Mouse (Mus musculus): Measurements from ENCODE around the gene LTO1. TPM values are rescaled to one million over a fixed set of nuclear protein-coding genes. Genes with fewer than 3 reads are reported as not detected.

Gene LTO1
- polyA plus RNA-seq, 1 experiment = 21.2 TPM

GRCm38 (mm10) chr7:144937490-144937889 is 22.6 kb downstream of the LTO1 start:
- H3K4me1 ChIP-seq (ENCODE audit: control insufficient read depth, insufficient read depth, low read length) = no peaks in the 10 kb centered on the region; the same call in 1 of the 2 replicates

GRCm38 (mm10) chr7:144937899-144938517 is 23.1 kb downstream of the LTO1 start:
- Histone ChIP-seq H3K4me3 (ENCODE audit: insufficient read depth, low read length) (peak overlapping the region; percentile 75), H3K27ac (ENCODE audit: insufficient read depth, low read length) (peak overlapping the region; percentile 72; the same call in 1 of the 2 replicates), H3K4me1 (ENCODE audit: control insufficient read depth, insufficient read depth, low read length) (no peaks in the 10 kb centered on the region; the same call in 1 of the 2 replicates)
- TF ChIP-seq POLR2A (IDR thresholded peaks at IDR 0.05; ENCODE audit: low read depth, low read length) = no peak
- TF ChIP-seq CTCF (IDR thresholded peaks at IDR 0.05; ENCODE audit: borderline replicate concordance, insufficient read depth, low read length) = no peak

More at GRCm38 (mm10) chr7:144937490-144937889, 22.6 kb downstream of the LTO1 start:
- H3K4me3 ChIP-seq (ENCODE audit: insufficient read depth, low read length) = peak overlapping the region; percentile 75
- peak overlapping the region; percentile 25; the same call in 1 of the 2 replicates for H3K27ac ChIP-seq (ENCODE audit: insufficient read depth, low read length)
- TF ChIP-seq CTCF (IDR thresholded peaks at IDR 0.05; ENCODE audit: borderline replicate concordance, insufficient read depth, low read length) (peak; percentile 97), POLR2A (IDR thresholded peaks at IDR 0.05; ENCODE audit: low read depth, low read length) (peak; percentile 80)

GRCm38 (mm10) chr7:144938661-144939343 is 23.9 kb downstream of the LTO1 start:
- no peaks in the 10 kb centered on the region; the same call in 1 of the 2 replicates for H3K4me1 ChIP-seq (ENCODE audit: control insufficient read depth, insufficient read depth, low read length)
- TF ChIP-seq CTCF (IDR thresholded peaks at IDR 0.05; ENCODE audit: borderline replicate concordance, insufficient read depth, low read length) (no peak), POLR2A (IDR thresholded peaks at IDR 0.05; ENCODE audit: low read depth, low read length) (peak; percentile 38; the same call in 1 of the 2 replicates)
- peak overlapping the region; percentile 75 for H3K4me3 ChIP-seq (ENCODE audit: insufficient read depth, low read length)
- peak overlapping the region; percentile 72 for H3K27ac ChIP-seq (ENCODE audit: insufficient read depth, low read length)

DNA sequence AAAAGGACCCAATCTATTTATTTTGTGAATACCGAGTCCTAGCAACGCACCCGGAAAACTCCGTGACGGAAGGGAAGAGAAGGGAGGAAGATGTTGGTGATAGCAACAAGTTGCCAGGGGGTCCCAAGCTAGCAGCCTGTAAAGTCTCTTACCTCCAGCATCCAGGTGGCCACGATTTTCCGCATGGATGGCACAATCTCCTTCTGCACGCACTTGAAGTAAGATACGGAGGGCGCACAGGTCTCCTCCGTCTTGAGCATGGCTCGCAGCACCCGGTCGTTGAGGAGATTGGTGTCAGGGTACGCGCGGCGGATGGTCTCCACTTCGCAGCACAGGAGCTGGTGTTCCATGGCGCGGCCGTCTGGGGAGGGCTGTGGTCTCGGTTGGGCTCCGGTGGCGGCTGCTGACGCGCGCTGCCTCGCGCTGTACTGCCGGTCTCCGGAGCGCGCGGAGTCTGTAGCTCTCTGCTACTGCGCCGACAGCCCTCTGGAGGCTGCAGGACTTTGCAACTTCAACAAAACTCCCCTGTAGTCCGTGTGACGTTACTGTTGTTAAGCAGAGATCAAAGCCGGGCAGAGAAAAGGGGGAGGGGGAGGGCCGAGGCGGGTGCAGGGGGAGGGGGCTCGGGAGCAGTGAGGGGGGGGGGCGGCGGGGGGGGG is 24.6 kb downstream of the LTO1 start, which contains the start of gene Ccnd1:
TSS of gene Ccnd1 (minus strand) at position 582 of the 659 bp plus-strand sequence.
- no peaks in the 10 kb centered on the region; the same call in 1 of the 2 replicates for H3K4me1 ChIP-seq (ENCODE audit: control insufficient read depth, insufficient read depth, low read length)
- H3K4me3 ChIP-seq (ENCODE audit: insufficient read depth, low read length) = peak within 1 kb of the TSS; percentile 75
- TF ChIP-seq POLR2A (IDR thresholded peaks at IDR 0.05; ENCODE audit: low read depth, low read length) (peak; percentile 89), CTCF (IDR thresholded peaks at IDR 0.05; ENCODE audit: borderline replicate concordance, insufficient read depth, low read length) (no peak)
- peak within 1 kb of the TSS; percentile 83 for H3K27ac ChIP-seq (ENCODE audit: insufficient read depth, low read length)

GRCm38 (mm10) chr7:144940003-144940571 is 25.2 kb downstream of the LTO1 start:
- H3K27ac ChIP-seq (ENCODE audit: insufficient read depth, low read length) = peak overlapping the region; percentile 83
- TF ChIP-seq CTCF (IDR thresholded peaks at IDR 0.05; ENCODE audit: borderline replicate concordance, insufficient read depth, low read length) = no peak
- TF ChIP-seq POLR2A (IDR thresholded peaks at IDR 0.05; ENCODE audit: low read depth, low read length) = no peak; the same call in 1 of the 2 replicates
- peak overlapping the region; percentile 34 for H3K4me3 ChIP-seq (ENCODE audit: insufficient read depth, low read length)
- H3K4me1 ChIP-seq (ENCODE audit: control insufficient read depth, insufficient read depth, low read length) = peaks cover 2% of the 10 kb centered on the region; the same call in 1 of the 2 replicates

DNA sequence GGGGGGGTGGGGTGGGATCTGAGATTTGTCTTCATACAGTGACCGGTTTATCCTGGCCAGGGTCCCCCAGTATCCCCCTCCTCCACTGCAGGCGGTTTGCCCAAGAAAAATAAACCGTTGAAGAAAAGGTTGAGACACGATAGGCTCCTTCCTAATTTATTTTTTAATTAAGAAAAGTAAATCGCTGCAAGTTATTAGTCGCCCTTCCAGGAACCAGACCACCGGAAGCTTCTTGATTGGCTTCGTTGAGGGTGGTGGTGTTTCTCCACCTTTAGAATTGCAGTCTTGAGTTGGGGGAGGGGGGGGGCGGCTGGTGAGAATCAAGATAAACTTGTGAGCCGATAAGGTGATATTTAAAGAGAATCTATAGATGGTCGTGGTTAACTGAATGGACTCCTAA is 25.7 kb downstream of the LTO1 start:
- TF ChIP-seq CTCF (IDR thresholded peaks at IDR 0.05; ENCODE audit: borderline replicate concordance, insufficient read depth, low read length) (no peak), POLR2A (IDR thresholded peaks at IDR 0.05; ENCODE audit: low read depth, low read length) (no peak)
- H3K4me1 ChIP-seq (ENCODE audit: control insufficient read depth, insufficient read depth, low read length) = peaks cover 6% of the 10 kb centered on the region; the same call in 1 of the 2 replicates

GRCm38 (mm10) chr7:144941242-144941831 is 26.4 kb downstream of the LTO1 start:
- no peak; the same call in 1 of the 2 replicates for TF ChIP-seq POLR2A (IDR thresholded peaks at IDR 0.05; ENCODE audit: low read depth, low read length)
- no peak for TF ChIP-seq CTCF (IDR thresholded peaks at IDR 0.05; ENCODE audit: borderline replicate concordance, insufficient read depth, low read length)
- Histone ChIP-seq H3K27ac (ENCODE audit: insufficient read depth, low read length) (peak overlapping the region; percentile 83), H3K4me1 (ENCODE audit: control insufficient read depth, insufficient read depth, low read length) (peaks cover 10% of the 10 kb centered on the region), H3K4me3 (ENCODE audit: insufficient read depth, low read length) (peak overlapping the region; percentile 35)

More for the DNA sequence above, 25.7 kb downstream of the LTO1 start:
- peak overlapping the region; percentile 34; the same call in 1 of the 2 replicates for H3K4me3 ChIP-seq (ENCODE audit: insufficient read depth, low read length)
- H3K27ac ChIP-seq (ENCODE audit: insufficient read depth, low read length) = peak overlapping the region; percentile 83; the same call in 1 of the 2 replicates

- peak overlapping the region; percentile 83 for H3K27ac ChIP-seq (ENCODE audit: insufficient read depth, low read length)
- H3K4me1 ChIP-seq (ENCODE audit: control insufficient read depth, insufficient read depth, low read length) = peaks cover 14% of the 10 kb centered on the region
- TF ChIP-seq POLR2A (IDR thresholded peaks at IDR 0.05; ENCODE audit: low read depth, low read length) = peak; percentile 29; the same call in 1 of the 2 replicates
- TF ChIP-seq CTCF (IDR thresholded peaks at IDR 0.05; ENCODE audit: borderline replicate concordance, insufficient read depth, low read length) = no peak
- no peak overlapping the region; the same call in 1 of the 2 replicates for H3K4me3 ChIP-seq (ENCODE audit: insufficient read depth, low read length)
These were observed 27.3 kb downstream of the LTO1 start for GRCm38 (mm10) chr7:144942071-144942743.

All from embryonic fibroblast, embryonic 13.5 days (primary cell).